Mouse (Mus musculus): ENCODE measurements around the gene Blnk. TPM values are rescaled to one million over a fixed set of nuclear protein-coding genes. Genes with fewer than 3 reads are reported as not detected.
A peak's percentile ranks its signal among the peaks of the same experiment; 100 is the strongest.

Gene Blnk
- polyA plus RNA-seq, 1 experiment from 2014 or later, result 22.6 TPM

- 47% methylated on average over 21 of the region's 21 CpGs for WGBS
- Histone ChIP-seq H3K9me3 (ENCODE audit: control insufficient read depth, low read length) (peaks cover 5% of the 10 kb centered on the region; the same call in 1 of the 2 replicates), H3K9ac (ENCODE audit: low read depth, low read length) (peak overlapping the region; percentile 87), H3K4me3 (ENCODE audit: low read length) (peak overlapping the region; percentile 82), H3K4me2 (ENCODE audit: low read depth, low read length) (peak overlapping the region; percentile 54), H3K27me3 (replicated peaks; ENCODE audit: control insufficient read depth, insufficient read depth, low read length) (peaks cover 2% of the 10 kb centered on the region; the same call in 1 of the 2 replicates), H3K27ac (ENCODE audit: low read length) (peak overlapping the region; percentile 92), H3K4me1 (ENCODE audit: control insufficient read depth, insufficient read depth, low read length) (no peaks in the 10 kb centered on the region), H3K36me3 (ENCODE audit: control insufficient read depth, insufficient read depth, low read length) (no peaks in the 10 kb centered on the region)
- ATAC-seq, result peak; percentile 43; the same call in 1 of the 2 replicates
Observed at GRCm38 (mm10) chr19:40894071-40894506, 100.2 kb downstream of the Blnk start.

- H3K9me3 ChIP-seq (ENCODE audit: control insufficient read depth, low read length), result peaks cover 3% of the 10 kb centered on the region; the same call in 1 of the 2 replicates
- no peaks in the 10 kb centered on the region for H3K4me1 ChIP-seq (ENCODE audit: control insufficient read depth, insufficient read depth, low read length)
- ATAC-seq, result no peak
- no peak overlapping the region for H3K9ac ChIP-seq (ENCODE audit: low read depth, low read length)
- 80% methylated on average over 1 of the region's 1 CpGs for WGBS
- H3K4me3 ChIP-seq (ENCODE audit: low read length), result no peak overlapping the region
- H3K4me2 ChIP-seq (ENCODE audit: low read depth, low read length), result no peak overlapping the region
- no peaks in the 10 kb centered on the region for H3K36me3 ChIP-seq (ENCODE audit: control insufficient read depth, insufficient read depth, low read length)
- peaks cover 8% of the 10 kb centered on the region for H3K27me3 ChIP-seq (replicated peaks; ENCODE audit: control insufficient read depth, insufficient read depth, low read length)
- no peak overlapping the region for H3K27ac ChIP-seq (ENCODE audit: low read length)
Observed at GRCm38 (mm10) chr19:40888887-40889286, 105.4 kb downstream of the Blnk start.

GRCm38 (mm10) chr19:40881700-40882099, 112.6 kb downstream of the Blnk start:
- Histone ChIP-seq H3K9me3 (ENCODE audit: control insufficient read depth, low read length) (no peaks in the 10 kb centered on the region), H3K4me2 (ENCODE audit: low read depth, low read length) (no peak overlapping the region), H3K36me3 (ENCODE audit: control insufficient read depth, insufficient read depth, low read length) (no peaks in the 10 kb centered on the region), H3K4me3 (ENCODE audit: low read length) (no peak overlapping the region), H3K27ac (ENCODE audit: low read length) (no peak overlapping the region), H3K9ac (ENCODE audit: low read depth, low read length) (no peak overlapping the region), H3K27me3 (replicated peaks; ENCODE audit: control insufficient read depth, insufficient read depth, low read length) (peaks cover 10% of the 10 kb centered on the region), H3K4me1 (ENCODE audit: control insufficient read depth, insufficient read depth, low read length) (no peaks in the 10 kb centered on the region)
- WGBS, result 89% methylated on average over 4 of the region's 4 CpGs
- ATAC-seq, result no peak

Small RNA genes within 50 kb of the gene (microRNA-seq; reads per million reads assigned to microRNA genes)
- not detected for gene Mir8092

Other genes with a start within 250 kb of the Blnk start
- not detected in 2 replicates for gene Cc2d2b, start 245.8 kb downstream of the Blnk start, polyA plus RNA-seq (2015; fragmentation: Nextera tagmentation; extraction: Ambion mirVana)
- gene Ccnj, start 163.3 kb downstream of the Blnk start, polyA plus RNA-seq (2015; fragmentation: Nextera tagmentation; extraction: Ambion mirVana), result 6.2 and 7.8 TPM in 2 replicates
- gene Zfp518a, start 99.8 kb downstream of the Blnk start, polyA plus RNA-seq (2015; fragmentation: Nextera tagmentation; extraction: Ambion mirVana), result 10.7 and 14.0 TPM in 2 replicates
- gene Dntt, start 34.7 kb upstream of the Blnk start, polyA plus RNA-seq (2015; fragmentation: Nextera tagmentation; extraction: Ambion mirVana), result not detected in 2 replicates
- gene Opalin, start 82.6 kb upstream of the Blnk start, polyA plus RNA-seq (2015; fragmentation: Nextera tagmentation; extraction: Ambion mirVana), result not detected in 2 replicates
- 0.06 and 0.10 TPM in 2 replicates for gene Tll2, start 212.3 kb upstream of the Blnk start, polyA plus RNA-seq (2015; fragmentation: Nextera tagmentation; extraction: Ambion mirVana)

All from intestine, embryonic 16.5 days (tissue).